Mouse (Mus musculus) thymus, postnatal 25 days (tissue): Measurements from ENCODE around the gene Sez6l2.

Source experiments
- DNase-seq: peaks from one replicate; pipeline ENCODE4 v3.0.0; 2022

The Sez6l2 gene

GRCm38 (mm10) chr7:126961965-126962364, 11.6 kb downstream of the Sez6l2 start:
- DNase-seq, result no peak

GRCm38 (mm10) chr7:126963548-126964286, 13.4 kb downstream of the Sez6l2 start:
- peak; percentile 52 for DNase-seq

DNA sequence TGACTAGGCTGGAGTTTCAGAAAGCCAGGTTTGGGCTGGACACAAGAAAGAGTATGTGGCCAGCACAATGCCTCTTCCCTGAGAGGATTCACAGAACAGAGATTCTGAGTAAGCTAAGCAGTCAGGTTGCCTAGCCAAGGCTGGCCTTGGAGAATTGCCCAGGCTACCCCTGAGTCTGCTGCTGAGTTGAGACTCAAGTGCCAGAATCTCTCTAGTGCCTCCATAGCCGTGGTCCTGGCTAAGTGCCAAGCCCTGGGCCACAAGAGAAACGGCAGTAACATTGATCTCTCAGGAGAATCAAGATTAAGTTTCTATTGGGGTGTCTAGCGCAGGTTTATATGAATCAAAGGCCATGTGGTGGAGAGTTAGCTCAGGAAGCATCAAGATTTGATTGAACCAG, 15.2 kb downstream of the Sez6l2 start:
- DNase-seq, result no peak

DNA sequence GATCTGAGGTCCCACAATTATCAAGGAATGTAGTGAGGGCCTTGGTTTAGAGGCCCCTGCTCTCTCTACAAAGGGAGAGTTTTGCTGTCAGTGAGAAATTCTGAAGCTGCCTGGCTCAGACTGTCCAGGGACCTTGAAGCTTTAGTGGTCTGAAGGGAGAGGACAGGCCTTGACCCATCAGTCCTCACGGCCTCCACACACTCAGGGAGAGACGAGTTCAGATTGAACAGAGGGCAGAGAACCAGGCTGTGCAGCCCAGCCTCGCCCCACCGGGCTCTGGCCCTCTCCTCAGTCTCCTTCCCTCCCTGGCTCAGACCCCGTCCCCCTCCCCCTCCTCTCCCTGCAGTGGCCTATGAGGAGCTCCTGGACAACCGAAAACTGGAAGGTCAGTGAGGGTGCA, 17.0 kb downstream of the Sez6l2 start:
- DNase-seq, result no peak

GRCm38 (mm10) chr7:126975493-126975892, 25.1 kb downstream of the Sez6l2 start:
- DNase-seq, result no peak

- DNase-seq, result no peak
Observed at GRCm38 (mm10) chr7:126975893-126975949, 25.4 kb downstream of the Sez6l2 start, which contains the start of gene Cdipt. Gene Cdipt, plus strand, starts transcription at chr7:126975914.

DNA sequence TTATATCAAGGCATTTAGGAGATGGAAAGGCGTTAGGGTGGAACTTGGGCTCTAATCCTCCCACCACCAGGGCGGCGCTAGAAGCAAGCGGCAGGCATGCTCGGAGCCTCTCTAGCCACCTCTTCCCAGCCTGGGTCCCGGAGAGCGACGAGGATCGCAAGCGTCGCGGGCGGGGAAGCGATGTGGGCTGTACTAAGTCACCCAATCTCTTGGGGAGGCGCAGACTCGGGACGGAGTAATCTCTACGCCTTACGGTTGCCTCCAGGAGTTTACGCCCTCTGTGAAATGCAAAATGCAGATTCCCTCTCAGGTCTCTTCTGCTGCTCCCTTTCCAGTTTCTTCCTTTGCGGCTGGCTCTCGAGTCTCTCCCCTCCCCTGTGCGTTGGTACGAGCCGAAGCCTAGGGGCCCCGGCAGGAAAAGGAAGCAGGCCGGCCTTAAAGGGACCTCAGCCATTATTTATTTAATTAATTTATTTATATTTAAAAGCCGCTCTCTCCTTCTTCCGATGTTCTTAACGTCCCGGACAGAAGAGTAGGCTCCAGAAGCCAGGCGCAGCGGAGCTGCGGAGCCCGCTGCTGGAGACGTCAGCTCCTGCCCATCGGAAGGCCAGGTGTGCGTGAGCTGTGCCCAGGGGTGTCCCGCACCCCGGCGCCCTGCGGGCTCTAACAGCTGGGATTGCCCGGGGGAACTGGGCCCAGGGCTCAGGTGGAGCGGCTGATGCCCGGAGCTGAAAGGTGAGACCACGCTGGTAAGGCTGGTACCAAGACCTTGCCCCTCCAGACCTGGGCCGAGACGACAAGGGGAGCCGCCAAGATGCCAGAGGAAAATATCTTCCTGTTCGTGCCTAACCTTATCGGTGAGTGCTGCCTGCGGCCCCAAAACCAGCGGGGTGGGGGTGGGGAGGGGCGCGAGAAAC, 25.8 kb downstream of the Sez6l2 start, which contains the start of gene Cdiptos:
Gene Cdiptos (minus strand): TSS at position 149 of the 917 bp plus-strand sequence.
- peak; percentile 94 for DNase-seq

DNA sequence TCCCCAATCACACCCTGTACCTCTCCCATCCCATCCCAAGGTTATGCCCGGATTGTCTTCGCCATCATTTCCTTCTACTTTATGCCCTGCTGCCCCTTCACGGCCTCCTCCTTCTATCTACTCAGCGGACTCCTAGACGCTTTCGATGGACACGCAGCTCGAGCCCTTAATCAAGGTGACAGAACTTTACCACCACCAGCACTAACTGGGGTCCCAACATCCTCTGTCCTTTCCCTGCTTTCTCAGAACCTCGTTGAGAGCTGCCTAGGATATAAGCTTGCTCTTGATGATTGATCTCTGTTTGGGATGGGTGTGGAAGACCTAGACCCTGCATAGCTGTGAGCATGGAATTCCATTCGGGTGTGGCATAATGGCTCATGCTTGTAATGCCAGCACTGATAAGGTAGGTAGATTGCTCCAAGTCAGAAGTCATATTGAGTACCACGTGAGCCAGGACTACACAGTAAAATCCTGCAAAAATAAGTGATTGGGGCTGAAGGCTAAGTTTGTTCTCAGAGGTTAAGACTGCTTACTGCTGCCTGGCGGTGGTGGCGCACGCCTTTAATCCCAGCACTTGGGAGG, 26.6 kb downstream of the Sez6l2 start:
- no peak for DNase-seq

GRCm38 (mm10) chr7:126978841-126979240, 28.5 kb downstream of the Sez6l2 start:
- DNase-seq, result peak; percentile 24

GRCm38 (mm10) chr7:126981601-126982000, 31.2 kb downstream of the Sez6l2 start:
- no peak for DNase-seq

GRCm38 (mm10) chr7:126982054-126982453, 31.7 kb downstream of the Sez6l2 start:
- no peak for DNase-seq

DNA sequence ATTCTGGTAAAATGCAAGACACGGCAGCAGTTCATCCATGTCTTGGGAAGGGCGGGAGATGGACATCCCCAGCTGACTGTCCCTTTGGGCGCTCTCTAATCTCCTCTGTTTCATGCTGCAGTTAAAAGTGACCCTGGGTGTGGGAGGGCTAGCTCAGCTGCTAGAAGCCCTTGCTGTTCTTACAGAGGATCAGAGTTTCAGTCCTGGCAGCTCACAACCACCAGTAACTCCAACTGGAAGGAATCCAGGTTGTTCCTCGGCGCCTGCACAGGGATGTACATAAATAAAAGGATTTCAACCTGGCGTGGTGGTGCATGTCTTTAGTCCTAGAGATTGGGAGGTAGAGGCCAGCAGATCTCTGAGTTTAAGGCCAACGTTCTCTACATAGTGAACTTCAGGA, 32.8 kb downstream of the Sez6l2 start:
- DNase-seq, result no peak

GRCm38 (mm10) chr7:126984667-126985444, 34.5 kb downstream of the Sez6l2 start:
- no peak for DNase-seq

GRCm38 (mm10) chr7:126986319-126986718, 36.0 kb downstream of the Sez6l2 start:
- DNase-seq, result peak; percentile 57

GRCm38 (mm10) chr7:126988816-126989215, 38.5 kb downstream of the Sez6l2 start:
- peak; percentile 26 for DNase-seq

- peak; percentile 32 for DNase-seq
Observed at GRCm38 (mm10) chr7:126996449-126996848, 46.1 kb downstream of the Sez6l2 start.

DNA sequence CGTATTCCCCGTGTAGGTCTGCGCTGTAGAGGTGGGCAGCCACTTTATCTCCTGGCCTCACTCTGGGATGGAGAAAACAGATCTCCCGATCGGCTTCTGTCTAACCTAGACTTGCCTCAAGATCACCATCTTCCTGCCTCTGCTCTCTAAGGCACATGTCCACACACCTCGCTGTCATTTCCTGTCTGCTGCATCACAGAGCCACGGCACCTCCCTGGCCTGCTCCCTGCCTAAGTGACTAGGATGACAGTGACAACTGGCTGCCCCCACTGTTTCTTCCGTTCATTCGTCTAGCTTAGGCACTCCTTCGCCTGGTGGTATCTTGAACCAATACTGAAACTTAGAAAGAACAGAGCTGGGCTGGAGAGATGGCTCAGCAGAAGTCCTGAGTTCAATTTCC, 49.2 kb downstream of the Sez6l2 start:
- DNase-seq, result peak; percentile 36

GRCm38 (mm10) chr7:127003620-127004019, 53.3 kb downstream of the Sez6l2 start:
- no peak for DNase-seq

DNA sequence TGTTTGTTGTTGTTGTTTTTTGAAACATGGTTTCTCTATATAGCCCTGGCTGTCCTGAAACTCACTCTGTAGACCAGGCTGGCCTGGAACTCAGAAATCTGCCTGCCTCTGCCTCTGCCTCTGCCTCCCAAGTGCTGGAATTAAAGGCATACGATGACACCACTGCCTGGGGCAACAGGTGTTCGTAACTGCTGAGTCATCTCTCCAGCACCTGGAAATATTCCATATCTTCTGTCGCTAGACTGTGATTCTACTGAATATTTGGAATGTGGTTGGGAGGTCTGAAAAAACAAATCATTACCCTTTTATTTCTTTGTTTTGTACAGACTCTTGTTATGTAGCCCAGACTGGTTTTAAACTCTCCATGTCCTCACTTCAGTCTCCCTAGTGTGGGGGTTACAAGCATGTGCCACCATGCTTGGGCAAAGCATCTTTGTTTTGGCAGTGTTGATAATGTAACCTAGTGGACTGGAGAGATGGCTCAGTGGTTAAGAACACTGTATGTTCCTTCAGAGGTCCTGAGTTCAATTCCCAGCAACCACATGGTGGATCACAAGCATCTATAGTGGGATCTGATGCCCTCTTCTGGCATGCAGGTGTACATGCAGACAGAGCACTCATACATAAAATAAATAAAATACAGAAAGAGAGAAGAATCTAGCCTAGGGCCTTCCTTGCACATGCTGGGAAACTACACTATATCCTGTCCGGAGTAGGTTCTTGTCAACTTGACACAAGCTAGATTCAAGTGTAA, 53.9 kb downstream of the Sez6l2 start:
- no peak for DNase-seq

DNA sequence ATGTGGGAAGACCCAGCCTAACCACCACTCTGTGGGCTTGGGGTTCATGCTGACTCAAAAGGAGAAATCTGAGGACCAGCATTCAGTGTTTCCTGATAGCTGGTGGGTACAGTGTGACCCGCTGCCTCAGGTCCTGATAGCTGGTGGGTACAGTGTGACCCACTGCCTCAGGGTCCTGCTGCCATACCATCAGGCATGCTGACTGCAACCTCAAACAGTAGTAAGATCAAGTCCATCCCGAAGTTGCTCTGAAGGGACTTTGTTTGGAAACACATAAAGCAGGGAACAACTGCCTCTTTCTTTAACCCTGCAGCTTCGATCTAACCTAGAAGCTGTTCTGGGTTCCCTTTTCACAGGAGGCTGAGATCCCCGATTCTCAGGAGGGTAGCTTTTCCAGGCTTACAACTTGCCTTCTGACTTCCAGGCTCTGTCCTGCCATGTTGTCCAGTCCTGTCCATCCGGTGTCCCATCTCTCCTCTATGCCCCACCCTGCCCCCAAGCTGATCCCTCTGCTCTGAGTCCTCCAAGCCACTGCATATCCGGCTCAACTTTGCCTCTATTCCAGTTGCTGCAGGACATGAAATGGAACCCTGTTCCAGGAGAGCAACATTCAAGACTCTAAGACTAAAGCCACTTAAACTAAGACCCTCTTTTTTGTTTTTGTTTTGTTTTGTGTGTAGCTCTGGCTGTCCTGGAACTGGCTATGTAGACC, 57.1 kb downstream of the Sez6l2 start:
- DNase-seq, result no peak

- no peak for DNase-seq
Observed at GRCm38 (mm10) chr7:127008239-127009019, 58.1 kb downstream of the Sez6l2 start.
